Mouse (Mus musculus): ENCODE measurements around the gene Hist1h2bj.

The Hist1h2bj gene

DNA sequence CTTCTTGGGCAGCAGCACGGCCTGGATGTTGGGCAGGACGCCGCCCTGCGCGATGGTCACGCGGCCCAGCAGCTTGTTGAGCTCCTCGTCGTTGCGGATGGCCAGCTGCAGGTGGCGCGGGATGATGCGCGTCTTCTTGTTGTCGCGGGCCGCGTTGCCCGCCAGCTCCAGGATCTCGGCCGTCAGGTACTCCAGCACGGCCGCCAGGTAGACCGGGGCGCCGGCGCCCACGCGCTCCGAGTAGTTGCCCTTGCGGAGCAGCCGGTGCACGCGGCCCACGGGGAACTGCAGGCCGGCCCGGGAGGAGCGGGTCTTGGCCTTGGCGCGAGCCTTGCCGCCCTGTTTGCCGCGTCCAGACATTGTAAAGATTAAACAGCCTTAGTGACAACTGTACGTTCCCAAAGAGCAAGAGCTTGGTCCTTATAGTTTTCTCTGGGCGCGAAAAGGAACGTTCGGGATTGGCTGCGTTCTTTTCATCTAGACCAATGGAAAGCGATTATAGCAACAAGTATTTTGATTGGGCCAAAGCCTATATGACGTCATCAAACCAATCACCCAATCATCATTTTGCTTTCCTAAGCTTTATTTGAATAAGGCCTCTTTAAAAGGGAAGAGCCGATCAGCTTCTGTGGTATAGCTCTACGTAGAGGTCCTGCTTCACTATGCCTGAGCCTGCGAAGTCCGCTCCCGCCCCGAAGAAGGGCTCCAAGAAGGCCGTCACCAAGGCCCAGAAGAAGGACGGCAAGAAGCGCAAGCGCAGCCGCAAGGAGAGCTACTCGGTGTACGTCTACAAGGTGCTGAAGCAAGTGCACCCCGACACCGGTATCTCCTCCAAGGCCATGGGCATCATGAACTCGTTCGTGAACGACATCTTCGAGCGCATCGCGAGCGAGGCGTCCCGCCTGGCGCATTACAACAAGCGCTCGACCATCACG lies at the start of gene Hist1h2bj, which contains the start of gene Hist1h2ag:
Gene Hist1h2bj (plus strand): TSS at position 647 of the 935 bp plus-strand sequence.
Gene Hist1h2ag (minus strand): TSS at position 377 of the 935 bp plus-strand sequence.
- peak; percentile 76 to 86 for DNase-seq (ENCODE audit: low read depth in 2 of 2, low spot score in 2 of 2)

DNA sequence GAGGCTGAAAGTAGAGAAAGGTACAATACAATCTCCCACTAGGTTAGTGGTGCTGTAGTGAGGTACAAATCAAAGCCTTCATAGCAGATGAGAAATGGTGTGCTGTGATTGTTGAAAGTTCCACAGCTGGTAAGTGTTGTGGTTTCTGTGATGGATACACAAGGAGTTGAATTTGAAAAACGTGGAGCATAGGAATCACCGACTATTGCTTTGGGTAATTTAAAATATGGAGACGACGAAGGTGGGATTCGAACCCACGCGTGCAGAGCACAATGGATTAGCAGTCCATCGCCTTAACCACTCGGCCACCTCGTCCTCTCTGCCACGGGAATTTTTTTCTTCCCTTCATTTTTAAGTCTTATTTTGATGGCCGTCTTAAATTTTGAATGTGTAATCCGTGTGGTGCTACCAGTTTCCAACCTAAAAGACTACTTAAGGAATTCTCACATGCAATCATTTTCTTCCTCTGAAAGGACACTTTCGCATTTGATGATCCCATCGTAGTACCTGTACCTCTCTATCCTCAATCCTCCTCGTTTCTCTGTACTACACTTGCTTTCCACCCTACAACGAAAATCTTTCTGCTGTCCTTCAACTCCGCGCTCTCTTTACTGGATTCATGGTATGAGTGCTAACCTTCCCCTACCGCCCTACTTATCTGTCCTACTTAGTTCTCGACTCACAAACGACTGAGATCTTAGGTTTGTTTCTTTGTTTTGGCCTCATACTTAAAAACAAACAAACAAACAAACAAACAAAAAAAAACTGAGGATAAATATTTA lies 48.9 kb upstream of the Hist1h2bj start:
- peak in 1 of 2 experiments; percentile 36 for DNase-seq (ENCODE audit: low read depth in 2 of 2, low spot score in 2 of 2)

DNA sequence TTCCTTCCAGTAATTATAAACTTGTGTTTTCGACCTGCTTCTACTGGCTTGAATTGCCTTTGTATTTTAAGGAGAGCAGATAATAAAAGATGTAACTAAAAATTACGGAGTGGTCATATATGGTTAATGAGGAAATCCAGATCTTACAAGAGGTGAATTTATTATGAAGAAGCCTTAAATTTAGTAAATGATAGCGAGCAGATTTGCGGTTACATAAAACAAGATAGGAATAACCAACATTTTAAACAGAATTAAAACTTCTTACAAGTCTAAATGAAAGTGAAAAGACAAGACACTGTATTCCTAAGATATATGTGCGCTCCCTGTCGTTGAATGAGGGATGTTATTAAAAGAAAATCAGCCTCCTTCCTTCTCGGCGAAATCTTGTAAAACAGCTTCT lies 48.1 kb upstream of the Hist1h2bj start:
- no peak for DNase-seq (ENCODE audit: low read depth in 2 of 2, low spot score in 2 of 2)

DNA sequence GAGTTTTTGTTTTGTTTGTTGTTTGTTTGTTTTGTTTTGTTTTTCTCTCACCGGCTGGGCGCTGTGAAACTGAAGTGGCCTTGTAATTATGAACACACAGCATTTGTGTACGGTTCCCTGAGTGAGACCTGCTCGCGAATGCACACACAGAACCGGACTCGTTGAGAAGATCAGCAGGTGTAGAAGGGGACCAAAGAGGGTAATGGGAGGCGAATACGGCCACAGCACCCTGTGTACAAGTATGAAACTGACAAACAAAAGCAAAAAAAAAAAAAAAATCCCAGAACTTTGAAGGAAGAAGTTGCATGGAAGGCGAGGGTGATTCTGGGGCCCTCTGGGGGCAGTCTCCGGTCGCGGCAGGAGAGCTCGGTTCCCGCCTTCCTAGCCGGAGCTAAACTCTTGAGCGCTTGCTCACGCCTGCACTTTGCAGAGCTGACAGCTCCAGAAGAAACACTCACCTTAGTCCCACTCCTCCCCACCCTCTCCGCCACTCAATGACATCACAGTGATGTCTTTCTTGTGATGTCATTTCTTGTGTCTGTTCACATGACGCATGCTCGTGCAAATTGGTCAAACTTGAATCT lies 47.6 kb upstream of the Hist1h2bj start:
- peak in 1 of 2 experiments; percentile 33 for DNase-seq (ENCODE audit: low read depth in 2 of 2, low spot score in 2 of 2)

DNA sequence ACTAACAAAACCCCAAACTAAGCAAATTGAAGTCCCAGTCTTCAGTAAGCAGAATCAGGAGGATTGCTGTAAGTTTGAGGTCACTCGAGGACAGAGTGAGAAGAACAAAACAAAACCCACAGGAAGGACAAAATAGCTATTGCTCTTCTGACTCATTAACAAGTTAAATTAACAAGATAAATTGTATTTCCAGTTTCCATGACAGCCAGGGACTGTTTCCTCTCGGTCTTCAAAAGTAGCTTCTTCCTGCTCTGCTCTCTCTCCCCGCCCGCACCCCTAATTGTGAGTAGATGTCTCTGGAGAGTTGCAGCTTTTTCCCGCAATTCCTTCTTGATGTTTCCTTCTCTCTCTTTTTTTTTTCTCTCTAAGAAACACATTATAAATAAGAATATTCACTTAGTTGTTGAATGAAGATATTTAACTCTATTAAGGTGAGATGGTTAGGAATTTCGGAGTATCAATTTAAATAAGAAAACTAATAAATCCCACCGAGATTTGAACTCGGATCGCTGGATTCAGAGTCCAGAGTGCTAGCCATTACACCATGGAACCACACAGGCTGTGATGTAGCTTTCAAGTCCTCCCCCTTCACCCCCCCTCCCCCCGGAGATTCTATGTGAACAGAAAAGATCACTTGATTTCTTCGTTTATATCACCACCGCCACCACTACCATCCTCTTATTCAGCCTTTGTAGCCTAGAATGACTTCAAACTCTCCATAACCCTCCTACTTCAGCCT lies 46.7 kb upstream of the Hist1h2bj start:
- DNase-seq (ENCODE audit: low read depth in 2 of 2, low spot score in 2 of 2) = no peak

DNA sequence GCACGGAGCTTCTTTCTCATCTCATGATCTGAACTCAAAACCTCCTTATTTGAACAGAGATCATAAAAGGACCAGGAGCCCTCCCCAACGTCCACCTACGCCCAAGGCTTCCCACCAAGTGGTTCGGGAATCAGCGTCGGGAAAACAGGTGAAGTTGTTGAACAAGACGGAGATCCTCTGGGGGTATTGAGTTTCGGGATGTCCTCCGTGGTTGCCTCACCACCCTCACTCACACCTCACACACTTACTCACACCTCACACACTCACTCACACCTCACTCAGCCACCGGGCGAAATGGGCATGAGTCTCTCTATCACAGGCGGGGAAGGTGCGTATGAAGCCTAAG lies 46.2 kb upstream of the Hist1h2bj start:
- no peak for DNase-seq (ENCODE audit: low read depth in 2 of 2, low spot score in 2 of 2)

DNA sequence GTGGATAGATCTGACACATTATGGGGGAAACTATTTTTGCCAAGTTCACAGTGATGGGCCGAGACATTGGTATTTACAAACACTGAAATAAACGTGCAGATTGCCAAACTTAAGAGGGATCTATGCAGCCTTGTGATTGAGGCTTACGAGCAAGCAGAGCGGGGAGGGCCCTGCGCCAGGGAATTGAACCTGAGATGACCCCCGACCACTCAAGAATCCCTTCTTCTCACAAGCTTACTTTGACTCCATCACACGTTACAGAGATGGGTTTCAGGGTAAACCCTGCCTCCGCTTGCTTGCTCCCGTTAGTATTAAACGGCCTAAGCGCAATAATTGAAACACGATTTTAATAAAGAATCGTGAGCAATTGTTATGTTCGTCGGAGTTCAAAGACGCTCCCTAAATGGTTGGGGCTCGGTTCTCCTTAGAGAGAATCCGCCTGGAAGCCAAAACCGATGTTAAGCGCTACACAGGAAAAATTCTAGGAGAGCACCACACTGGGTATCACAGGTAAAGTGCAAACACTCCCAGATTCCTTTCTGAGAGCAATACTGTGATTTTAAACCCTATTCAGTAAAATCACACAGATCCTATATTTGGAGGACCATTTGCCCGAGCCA lies 45.7 kb upstream of the Hist1h2bj start:
- DNase-seq (ENCODE audit: low read depth in 2 of 2, low spot score in 2 of 2) = no peak

DNA sequence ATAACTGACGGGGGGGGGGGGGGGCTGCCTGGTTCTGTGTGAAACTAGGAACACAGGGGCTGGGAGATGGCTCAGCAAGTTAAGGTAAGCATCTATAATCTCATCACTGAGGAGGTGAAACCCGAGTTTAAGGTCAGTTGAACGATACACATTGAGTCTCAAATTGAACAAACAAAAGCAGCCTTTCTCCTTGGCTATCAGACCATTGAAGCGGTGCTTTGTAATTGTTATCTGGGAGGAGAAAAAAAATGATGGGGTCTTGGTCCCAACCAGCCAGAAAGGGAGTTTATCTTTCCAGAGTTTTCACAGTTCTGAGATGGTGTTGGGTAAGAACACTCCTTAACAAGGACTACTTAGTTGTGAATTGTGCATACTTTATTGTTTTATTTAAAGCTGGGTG lies 45.2 kb upstream of the Hist1h2bj start:
- no peak for DNase-seq (ENCODE audit: low read depth in 2 of 2, low spot score in 2 of 2)

DNA sequence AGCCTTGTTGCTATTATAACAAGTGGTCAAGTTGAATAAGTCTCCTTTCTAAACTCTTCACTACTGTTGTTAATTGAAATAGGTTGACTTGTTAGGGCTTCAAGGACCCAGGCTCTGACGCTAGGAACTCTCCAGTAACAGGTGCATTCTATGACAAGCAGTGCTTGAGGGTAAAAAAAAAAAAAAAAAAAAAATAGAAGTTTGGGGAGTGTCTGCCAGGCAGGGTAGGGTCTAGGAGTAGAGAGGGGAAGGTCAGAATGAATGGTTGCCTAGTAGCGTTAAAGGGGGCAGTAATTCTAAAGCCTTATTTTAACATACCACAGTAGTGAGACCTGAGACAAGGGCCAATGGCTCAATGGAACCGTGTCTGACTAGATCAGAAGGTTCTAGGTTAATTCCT lies 44.6 kb upstream of the Hist1h2bj start:
- no peak for DNase-seq (ENCODE audit: low read depth in 2 of 2, low spot score in 2 of 2)

DNA sequence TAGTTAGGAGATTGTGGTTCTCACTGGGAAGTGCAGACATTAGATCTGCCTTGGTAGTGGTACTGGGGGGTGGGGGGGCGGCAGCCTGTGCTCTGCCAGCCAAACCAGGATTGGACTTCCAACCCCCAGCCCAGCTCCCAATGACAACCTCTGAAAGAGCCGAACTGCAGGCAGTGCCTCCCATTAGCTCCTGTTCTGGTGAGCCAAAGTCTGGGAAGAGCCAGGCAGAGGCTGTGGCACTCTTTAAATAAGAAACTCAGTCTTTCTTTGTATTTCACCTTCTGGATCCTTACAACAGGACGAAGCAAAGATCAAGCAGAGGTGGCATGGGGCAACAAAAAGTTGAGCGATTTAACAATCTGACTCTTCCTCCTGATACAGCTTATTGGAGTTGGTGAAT lies 43.9 kb upstream of the Hist1h2bj start:
- no peak for DNase-seq (ENCODE audit: low read depth in 2 of 2, low spot score in 2 of 2)

DNA sequence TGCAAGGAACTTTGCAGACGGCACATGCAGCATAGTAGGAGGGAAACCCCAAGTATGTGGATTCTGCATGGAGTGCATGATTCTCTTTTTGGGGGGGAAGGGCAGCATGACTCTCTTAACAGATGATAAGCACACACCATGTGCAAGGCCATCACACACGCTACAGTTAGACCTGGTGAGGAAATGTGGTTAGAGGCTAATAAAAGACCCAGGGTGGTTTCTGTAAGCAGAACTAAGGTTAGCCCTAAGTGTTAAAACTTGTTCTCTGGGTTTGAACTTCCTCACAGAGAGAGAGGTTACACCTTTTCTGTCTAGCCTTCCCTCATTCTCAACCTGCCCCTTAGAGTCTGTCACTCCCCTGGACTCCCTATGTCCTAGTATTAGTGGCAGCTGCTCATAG lies 41.7 kb upstream of the Hist1h2bj start:
- DNase-seq (ENCODE audit: low read depth in 2 of 2, low spot score in 2 of 2) = no peak

DNA sequence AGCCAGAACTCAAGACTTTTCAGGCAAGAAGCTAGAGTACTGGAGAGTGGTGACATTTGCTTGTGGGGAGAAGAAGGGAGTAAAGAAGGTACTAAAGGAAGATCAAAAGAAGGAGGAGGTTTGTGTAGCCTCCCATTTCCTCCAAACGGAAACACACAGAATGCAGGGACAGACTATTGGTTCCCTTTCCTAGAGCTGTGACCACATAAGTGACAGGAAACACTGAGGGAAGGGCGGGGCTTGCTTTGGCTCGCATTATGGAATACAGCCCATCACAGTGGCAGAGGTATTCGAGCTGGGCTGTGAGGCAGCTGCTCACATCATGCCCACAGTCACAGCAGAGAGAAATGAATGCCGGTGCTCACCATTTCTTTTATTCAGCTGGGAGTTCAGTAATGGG lies 41.2 kb upstream of the Hist1h2bj start:
- peak in 1 of 2 experiments; percentile 46 for DNase-seq (ENCODE audit: low read depth in 2 of 2, low spot score in 2 of 2)

DNA sequence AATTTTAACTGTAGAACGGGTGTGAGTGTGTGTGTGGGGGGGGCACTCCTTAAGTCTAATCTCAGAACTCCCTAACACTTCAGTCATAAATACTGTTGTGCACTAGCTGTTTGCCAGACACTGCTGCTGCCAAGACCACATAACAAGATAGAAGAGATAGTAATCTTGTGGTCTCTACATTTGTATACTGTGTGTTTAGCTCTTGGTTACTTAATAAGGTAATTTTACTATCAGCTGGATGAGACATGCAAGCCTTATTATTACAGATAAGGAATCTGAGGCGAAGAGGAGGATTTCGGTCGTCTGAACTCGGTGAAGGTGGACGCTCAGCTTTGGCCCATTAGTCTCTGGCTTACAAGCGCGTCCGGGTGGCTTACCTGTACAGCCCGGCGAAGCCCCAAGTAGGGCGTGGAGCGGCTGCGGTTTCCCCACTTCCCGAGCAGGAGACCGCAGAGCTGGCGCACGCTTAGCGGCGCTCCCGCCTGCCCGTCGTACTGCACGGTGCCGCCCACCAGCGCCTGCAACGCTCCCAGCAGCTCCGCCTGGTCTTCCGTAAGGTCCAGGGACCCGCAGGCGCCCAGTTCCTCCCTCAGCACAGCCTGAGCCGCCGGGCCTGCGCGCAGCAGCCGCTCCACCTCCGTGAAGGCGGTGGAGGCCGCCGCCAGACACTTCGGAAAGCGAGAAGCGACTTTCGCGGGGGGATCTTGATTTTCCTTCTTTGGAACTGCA lies 37.2 kb upstream of the Hist1h2bj start:
- peak in 1 of 2 experiments; percentile 44 for DNase-seq (ENCODE audit: low read depth in 2 of 2, low spot score in 2 of 2)

DNA sequence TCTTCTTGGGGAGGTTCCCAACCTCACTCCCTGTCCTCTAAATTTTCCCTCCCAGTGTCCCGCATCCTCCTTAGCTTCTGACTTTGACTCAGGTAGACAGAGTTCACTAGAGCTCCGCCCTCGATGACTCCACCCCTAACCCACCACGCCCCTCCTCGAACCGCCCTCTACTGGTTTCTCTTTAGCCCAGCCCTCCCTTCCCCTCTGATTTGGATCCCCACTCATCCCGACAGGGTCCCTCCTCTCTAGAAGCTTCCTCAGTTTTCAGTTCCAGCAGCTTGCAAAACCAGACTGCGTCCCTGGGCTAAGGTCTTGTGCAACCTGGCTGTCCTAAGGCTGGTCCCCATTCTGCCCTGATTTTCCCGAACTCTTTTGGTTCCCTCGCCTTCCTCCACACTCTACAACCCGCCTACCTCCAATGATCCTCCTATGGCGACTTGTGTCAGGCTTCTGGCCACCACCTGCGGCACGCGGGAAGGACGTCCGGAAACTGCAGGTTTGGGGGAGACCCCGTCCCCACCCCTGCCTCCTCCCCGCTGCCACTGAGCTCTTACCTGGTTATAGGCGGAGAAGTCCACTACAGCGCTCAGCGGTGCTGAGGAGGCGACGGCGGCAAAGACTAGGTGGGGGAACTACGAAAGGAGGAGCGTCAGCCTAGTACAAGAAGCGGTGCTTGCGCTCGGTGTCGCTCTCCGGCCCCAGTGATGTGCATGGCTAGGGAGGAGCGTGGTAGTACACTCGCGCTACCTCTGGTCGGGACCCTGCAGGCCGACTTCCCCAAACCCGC lies 36.5 kb upstream of the Hist1h2bj start:
- peak in 1 of 2 experiments; percentile 69 for DNase-seq (ENCODE audit: low read depth in 2 of 2, low spot score in 2 of 2)

DNA sequence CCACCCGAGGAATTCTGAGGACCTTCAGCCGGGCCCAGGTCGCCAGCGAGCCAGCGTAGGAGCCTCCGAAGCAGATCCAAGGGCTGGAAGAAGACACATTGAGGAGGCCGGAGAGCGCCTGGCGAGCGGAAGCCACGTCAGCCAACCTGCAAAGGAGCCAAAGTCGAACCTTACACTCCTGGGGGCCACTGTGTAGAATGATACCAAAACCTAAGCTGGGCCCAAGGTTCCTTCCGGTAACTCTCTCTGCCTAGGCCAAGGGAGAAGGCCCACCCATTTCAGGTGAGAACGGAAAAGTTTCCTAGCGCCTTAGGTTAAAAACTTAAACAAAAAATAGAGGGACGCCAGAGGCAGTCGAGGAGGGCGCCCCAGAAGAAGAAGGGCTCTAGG lies 35.9 kb upstream of the Hist1h2bj start:
- DNase-seq (ENCODE audit: low read depth in 2 of 2, low spot score in 2 of 2) = no peak

DNA sequence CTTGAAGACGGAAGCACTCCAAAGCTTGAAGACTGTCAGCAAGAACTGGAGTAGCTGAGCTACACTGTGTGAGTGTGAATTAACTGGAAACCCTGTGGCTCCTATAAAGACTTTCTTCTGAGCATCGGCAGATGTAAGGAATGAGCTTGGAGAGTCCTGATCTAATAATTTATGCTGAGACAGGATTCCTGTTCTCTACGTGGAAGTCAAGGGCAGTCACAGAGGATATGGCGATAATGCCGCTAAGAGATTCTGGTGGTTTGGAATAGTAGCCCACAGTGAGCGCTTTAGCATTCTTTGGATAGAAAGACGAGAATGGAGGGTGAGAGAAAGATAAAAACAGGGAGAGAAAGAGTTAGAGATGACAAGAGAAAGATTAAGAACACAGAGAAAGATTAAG lies 35.1 kb upstream of the Hist1h2bj start:
- DNase-seq (ENCODE audit: low read depth in 2 of 2, low spot score in 2 of 2) = no peak

DNA sequence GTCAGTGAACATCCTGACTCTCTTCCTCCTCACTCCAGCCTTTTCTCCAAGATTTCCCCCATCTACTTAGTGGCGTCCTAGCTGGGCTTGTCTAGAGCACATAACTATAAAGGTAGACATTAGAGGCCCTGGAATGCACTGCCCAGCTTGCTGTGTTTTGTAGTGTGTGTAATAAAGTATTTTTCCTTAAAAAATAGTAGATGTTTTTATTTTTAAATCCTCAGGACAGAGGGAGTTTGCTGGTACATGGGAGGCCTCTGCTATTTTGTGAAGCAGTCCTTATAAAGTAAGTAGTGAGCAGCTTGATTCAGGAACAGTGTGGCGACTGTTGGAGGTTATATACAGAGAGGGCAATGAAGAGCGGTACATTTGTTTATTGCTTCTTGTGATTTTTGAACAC lies 34.3 kb upstream of the Hist1h2bj start:
- DNase-seq (ENCODE audit: low read depth in 2 of 2, low spot score in 2 of 2) = no peak

DNA sequence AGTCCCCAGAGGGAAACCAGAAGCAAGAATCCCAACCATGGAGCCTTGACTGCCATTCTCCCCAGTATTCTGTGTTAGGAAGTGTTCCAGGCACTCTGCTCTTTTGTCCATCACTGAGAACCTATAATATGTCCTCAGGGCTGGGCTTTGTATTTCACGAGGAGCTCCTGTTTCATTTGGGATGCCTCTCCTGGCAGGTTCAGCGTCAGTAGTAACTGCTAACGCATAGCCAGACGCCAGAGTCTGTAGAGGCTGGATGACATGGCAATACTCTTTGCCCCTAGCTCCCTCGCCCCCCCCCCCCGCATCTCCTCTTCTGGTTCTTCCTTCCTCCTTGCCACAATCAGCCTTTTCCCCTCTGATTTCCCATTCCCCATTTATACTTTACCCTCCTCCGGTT lies 33.4 kb upstream of the Hist1h2bj start, which contains the start of gene Prss16:
Gene Prss16 (minus strand): TSS at position 101 of the 400 bp plus-strand sequence.
- no peak for DNase-seq (ENCODE audit: low read depth in 2 of 2, low spot score in 2 of 2)

DNA sequence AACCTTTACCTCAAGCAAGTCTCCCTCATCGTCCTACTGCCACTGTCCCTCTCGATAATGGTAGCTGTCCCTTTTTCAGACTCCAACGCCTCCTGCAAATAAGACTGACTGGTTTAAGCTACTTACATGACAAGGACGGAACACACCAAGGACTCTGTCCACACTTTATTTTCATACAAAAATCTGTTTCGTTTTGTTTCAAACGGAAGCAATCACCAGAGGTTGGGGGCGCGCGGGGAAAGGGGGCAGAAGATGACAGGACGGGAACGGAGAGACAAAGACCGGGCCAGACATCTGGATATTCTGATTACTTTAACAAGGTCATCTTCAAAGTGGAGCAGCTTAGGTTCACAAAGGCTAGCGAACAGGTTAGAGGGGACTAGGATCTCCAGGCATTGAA lies 29.3 kb upstream of the Hist1h2bj start:
- DNase-seq (ENCODE audit: low read depth in 2 of 2, low spot score in 2 of 2) = no peak
